Mouse (Mus musculus): ENCODE data around the gene Hipk2. TPM values are rescaled to one million over a fixed set of nuclear protein-coding genes. Genes with fewer than 3 reads are reported as not detected.

The Hipk2 gene
- polyA plus RNA-seq, 1 experiment from 2014 or later, result 10.7 TPM

DNA sequence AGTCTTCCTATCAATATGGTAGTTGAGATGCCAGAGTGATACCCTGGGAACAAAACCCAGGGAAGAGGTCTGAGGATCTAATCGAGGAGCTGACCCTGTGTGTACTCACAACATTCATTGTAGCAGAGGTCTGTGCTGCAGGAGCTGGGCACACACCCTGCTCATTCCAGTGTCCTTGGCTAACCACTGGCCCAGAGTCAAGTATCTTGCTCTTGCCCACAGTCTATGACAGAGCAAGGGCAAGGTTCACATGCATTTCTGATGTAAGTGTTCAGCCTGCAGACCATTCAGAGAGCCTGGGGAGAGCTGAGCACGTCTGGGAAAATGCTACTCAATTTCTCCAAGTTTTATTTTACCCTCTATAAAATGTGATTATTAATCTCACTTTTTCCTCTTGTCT lies 122.2 kb downstream of the Hipk2 start:
- DNase-seq (ENCODE audit: low spot score), result no peak
- 70% methylated on average over 2 of the region's 2 CpGs for WGBS
- H3K27ac ChIP-seq (replicated peaks; ENCODE audit: low read depth, low read length), result no peak overlapping the region

DNA sequence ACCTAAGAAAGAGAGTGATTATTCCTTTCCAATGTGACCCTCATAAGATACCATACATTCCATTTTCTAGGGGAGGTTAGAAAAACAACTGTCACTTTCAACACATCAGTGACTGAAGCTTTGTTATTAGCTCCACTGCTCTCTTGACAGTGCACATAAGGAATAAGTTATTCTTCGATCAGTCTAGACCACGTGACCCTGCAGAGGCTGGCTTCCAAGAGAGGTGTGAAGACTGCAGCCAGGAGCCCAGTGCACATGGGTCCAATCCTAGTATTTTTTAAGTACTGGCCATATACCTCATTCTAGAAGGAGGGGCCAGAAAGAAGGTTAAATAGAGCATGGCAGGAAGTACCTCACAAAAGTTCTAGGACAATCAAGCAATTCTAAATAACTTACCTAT lies 122.9 kb downstream of the Hipk2 start:
- H3K9me3 ChIP-seq (ENCODE audit: control insufficient read depth, low read length), result no peaks in the 10 kb centered on the region
- 0 out of 2 replicates have a peak, but pooled peaks cover 2% of the 10 kb centered on the region for H3K4me1 ChIP-seq (ENCODE audit: control insufficient read depth, insufficient read depth, low read length)
- no peak overlapping the region for H3K4me2 ChIP-seq (ENCODE audit: low read depth, low read length)
- H3K27me3 ChIP-seq (replicated peaks; ENCODE audit: control insufficient read depth, insufficient read depth, low read length), result no peaks in the 10 kb centered on the region
- no peak overlapping the region for H3K9ac ChIP-seq (ENCODE audit: low read depth, low read length)
- no peaks in the 10 kb centered on the region for H3K36me3 ChIP-seq (ENCODE audit: control insufficient read depth, insufficient read depth, low read length)
- no peak for DNase-seq (ENCODE audit: low spot score)
- H3K27ac ChIP-seq (replicated peaks; ENCODE audit: low read depth, low read length), result no peak overlapping the region
- WGBS, result 38% methylated on average over 2 of the region's 2 CpGs
- no peak overlapping the region for H3K4me3 ChIP-seq (ENCODE audit: low read depth, low read length)
- ATAC-seq (ENCODE audit: low read depth), result no peak

More for the DNA sequence above, 122.2 kb downstream of the Hipk2 start:
- H3K9me3 ChIP-seq (ENCODE audit: control insufficient read depth, low read length), result no peaks in the 10 kb centered on the region
- H3K4me3 ChIP-seq (ENCODE audit: low read depth, low read length), result no peak overlapping the region
- no peak for ATAC-seq (ENCODE audit: low read depth)
- no peak overlapping the region for H3K4me2 ChIP-seq (ENCODE audit: low read depth, low read length)
- H3K36me3 ChIP-seq (ENCODE audit: control insufficient read depth, insufficient read depth, low read length), result no peaks in the 10 kb centered on the region
- H3K4me1 ChIP-seq (ENCODE audit: control insufficient read depth, insufficient read depth, low read length), result 0 out of 2 replicates have a peak, but pooled peaks cover under 1% of the 10 kb centered on the region
- H3K27me3 ChIP-seq (replicated peaks; ENCODE audit: control insufficient read depth, insufficient read depth, low read length), result no peaks in the 10 kb centered on the region
- H3K9ac ChIP-seq (ENCODE audit: low read depth, low read length), result no peak overlapping the region

DNA sequence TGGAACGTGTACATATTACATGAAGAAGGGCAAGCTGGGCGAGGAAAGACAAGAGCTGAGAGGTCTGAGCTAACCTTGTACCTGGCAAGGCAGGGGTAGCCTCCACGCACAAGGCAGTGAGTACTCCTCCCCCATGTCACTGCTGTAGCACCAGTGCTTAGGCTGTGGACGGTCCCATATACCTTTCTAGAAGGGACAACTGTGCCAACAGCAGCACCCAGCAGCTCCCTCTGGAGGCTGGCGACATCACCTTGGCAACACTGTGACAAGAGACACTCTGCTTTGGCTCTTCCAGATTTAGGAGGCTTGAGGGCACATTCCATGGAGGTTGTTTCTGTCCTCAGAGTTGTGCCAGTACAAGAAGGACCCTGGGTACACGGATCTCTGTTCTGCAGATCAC lies 123.5 kb downstream of the Hipk2 start:
- Histone ChIP-seq H3K4me1 (ENCODE audit: control insufficient read depth, insufficient read depth, low read length) (0 out of 2 replicates have a peak, but pooled peaks cover 2% of the 10 kb centered on the region), H3K27ac (replicated peaks; ENCODE audit: low read depth, low read length) (no peak overlapping the region), H3K4me2 (ENCODE audit: low read depth, low read length) (no peak overlapping the region), H3K27me3 (replicated peaks; ENCODE audit: control insufficient read depth, insufficient read depth, low read length) (no peaks in the 10 kb centered on the region), H3K9me3 (ENCODE audit: control insufficient read depth, low read length) (no peaks in the 10 kb centered on the region), H3K36me3 (ENCODE audit: control insufficient read depth, insufficient read depth, low read length) (no peaks in the 10 kb centered on the region), H3K4me3 (ENCODE audit: low read depth, low read length) (no peak overlapping the region), H3K9ac (ENCODE audit: low read depth, low read length) (no peak overlapping the region)
- 79% methylated on average over 6 of the region's 6 CpGs for WGBS
- ATAC-seq (ENCODE audit: low read depth), result no peak
- DNase-seq (ENCODE audit: low spot score), result no peak

DNA sequence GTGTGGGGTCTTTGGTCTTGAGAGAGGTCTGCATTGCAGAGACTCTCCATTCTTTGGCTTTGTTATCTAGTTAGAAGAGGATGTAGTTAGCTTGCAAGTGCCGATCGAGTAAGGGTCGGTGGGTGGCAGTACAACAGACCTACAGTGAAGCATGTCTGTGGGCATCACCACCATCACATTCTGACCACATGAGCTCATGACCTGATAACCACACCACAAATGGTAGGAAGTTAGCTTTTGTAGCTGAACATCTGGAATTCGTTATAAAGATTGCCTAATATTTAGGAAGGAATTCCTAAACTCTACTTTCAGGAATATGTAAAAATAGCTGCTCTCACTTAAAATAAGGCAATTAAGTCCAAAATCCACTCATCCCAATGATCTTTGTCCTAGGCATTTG lies 127.9 kb downstream of the Hipk2 start:
- no peak overlapping the region for H3K9ac ChIP-seq (ENCODE audit: low read depth, low read length)
- peaks cover 26% of the 10 kb centered on the region for H3K36me3 ChIP-seq (ENCODE audit: control insufficient read depth, insufficient read depth, low read length)
- no peak overlapping the region for H3K4me3 ChIP-seq (ENCODE audit: low read depth, low read length)
- no peak overlapping the region for H3K27ac ChIP-seq (replicated peaks; ENCODE audit: low read depth, low read length)
- DNase-seq (ENCODE audit: low spot score) (peak; percentile 26), ATAC-seq (ENCODE audit: low read depth) (no peak)
- 55% methylated on average over 4 of the region's 4 CpGs for WGBS
- no peaks in the 10 kb centered on the region for H3K27me3 ChIP-seq (replicated peaks; ENCODE audit: control insufficient read depth, insufficient read depth, low read length)
- H3K9me3 ChIP-seq (ENCODE audit: control insufficient read depth, low read length), result no peaks in the 10 kb centered on the region
- no peak overlapping the region for H3K4me2 ChIP-seq (ENCODE audit: low read depth, low read length)
- H3K4me1 ChIP-seq (ENCODE audit: control insufficient read depth, insufficient read depth, low read length), result 0 out of 2 replicates have a peak, but pooled peaks cover 2% of the 10 kb centered on the region

DNA sequence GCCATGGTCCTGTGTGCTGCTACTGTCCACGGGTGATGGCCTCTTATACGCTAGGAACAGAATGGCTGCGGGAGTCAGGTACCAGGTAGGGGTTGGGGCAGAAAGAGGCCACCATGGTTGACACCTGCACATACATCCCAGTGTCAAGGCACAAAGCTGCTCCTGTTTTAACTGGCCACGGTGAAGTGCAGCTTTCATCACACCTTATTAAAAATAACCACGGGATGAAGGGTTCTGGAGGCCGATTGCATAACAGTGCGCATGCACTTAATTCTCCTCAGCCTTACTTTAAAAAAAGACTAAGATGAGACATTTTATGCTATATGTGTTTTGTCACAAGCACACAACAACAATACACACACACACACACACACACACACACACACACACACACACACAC lies 132.6 kb downstream of the Hipk2 start:
- Histone ChIP-seq H3K4me3 (ENCODE audit: low read depth, low read length) (no peak overlapping the region), H3K27ac (replicated peaks; ENCODE audit: low read depth, low read length) (no peak overlapping the region), H3K9me3 (ENCODE audit: control insufficient read depth, low read length) (no peaks in the 10 kb centered on the region), H3K27me3 (replicated peaks; ENCODE audit: control insufficient read depth, insufficient read depth, low read length) (no peaks in the 10 kb centered on the region), H3K9ac (ENCODE audit: low read depth, low read length) (no peak overlapping the region), H3K4me1 (ENCODE audit: control insufficient read depth, insufficient read depth, low read length) (no peaks in the 10 kb centered on the region), H3K4me2 (ENCODE audit: low read depth, low read length) (no peak overlapping the region), H3K36me3 (ENCODE audit: control insufficient read depth, insufficient read depth, low read length) (peaks cover 57% of the 10 kb centered on the region)
- ATAC-seq (ENCODE audit: low read depth) (no peak), DNase-seq (ENCODE audit: low spot score) (no peak)
- 90% methylated on average over 7 of the region's 7 CpGs for WGBS

DNA sequence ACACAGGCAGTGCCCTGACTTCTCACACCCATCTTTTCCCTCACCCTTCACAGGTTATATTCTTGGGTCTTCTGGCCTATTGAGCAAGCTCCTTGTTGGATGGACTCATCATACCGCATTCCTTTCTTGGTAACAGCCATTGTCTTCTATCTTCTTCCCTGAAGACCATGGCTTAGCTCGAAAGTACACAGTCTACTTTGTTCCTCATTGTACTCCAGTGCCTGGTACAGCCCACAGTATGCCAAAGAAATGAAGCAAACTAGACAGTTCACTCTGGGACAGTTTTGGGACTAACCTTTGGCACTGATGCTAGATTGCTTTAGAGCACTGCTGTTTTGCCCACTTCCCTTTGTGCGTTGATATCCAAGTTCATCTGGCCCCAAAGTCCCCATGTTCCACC lies 133.5 kb downstream of the Hipk2 start:
- DNase-seq (ENCODE audit: low spot score), result no peak
- Histone ChIP-seq H3K4me2 (ENCODE audit: low read depth, low read length) (no peak overlapping the region), H3K27ac (replicated peaks; ENCODE audit: low read depth, low read length) (no peak overlapping the region), H3K27me3 (replicated peaks; ENCODE audit: control insufficient read depth, insufficient read depth, low read length) (no peaks in the 10 kb centered on the region), H3K36me3 (ENCODE audit: control insufficient read depth, insufficient read depth, low read length) (peaks cover 57% of the 10 kb centered on the region), H3K9me3 (ENCODE audit: control insufficient read depth, low read length) (no peaks in the 10 kb centered on the region), H3K4me3 (ENCODE audit: low read depth, low read length) (no peak overlapping the region), H3K4me1 (ENCODE audit: control insufficient read depth, insufficient read depth, low read length) (no peaks in the 10 kb centered on the region), H3K9ac (ENCODE audit: low read depth, low read length) (no peak overlapping the region)
- 97% methylated on average over 3 of the region's 3 CpGs for WGBS
- ATAC-seq (ENCODE audit: low read depth), result no peak

DNA sequence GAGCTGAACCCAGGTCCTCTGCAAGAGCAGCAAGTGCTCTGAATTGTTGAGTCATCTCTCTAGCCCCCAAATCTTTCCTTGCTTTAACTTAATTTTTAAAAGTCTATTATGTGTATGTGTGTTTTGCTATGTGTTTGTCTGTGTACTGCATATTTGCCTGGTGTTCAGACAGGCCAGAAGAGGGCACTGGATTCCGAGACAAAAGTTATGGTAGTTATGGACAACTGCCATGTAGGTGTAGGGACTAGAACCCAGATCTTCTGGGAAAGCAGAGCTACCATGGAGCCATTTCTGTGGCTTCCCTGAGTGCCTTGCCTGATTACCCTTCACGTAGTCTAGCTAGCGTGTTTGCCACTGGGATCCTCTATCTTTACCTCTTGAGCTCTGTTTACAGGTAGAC lies 134.9 kb downstream of the Hipk2 start:
- Histone ChIP-seq H3K36me3 (ENCODE audit: control insufficient read depth, insufficient read depth, low read length) (peaks cover 62% of the 10 kb centered on the region), H3K4me1 (ENCODE audit: control insufficient read depth, insufficient read depth, low read length) (no peaks in the 10 kb centered on the region), H3K9ac (ENCODE audit: low read depth, low read length) (no peak overlapping the region), H3K9me3 (ENCODE audit: control insufficient read depth, low read length) (no peaks in the 10 kb centered on the region), H3K27me3 (replicated peaks; ENCODE audit: control insufficient read depth, insufficient read depth, low read length) (no peaks in the 10 kb centered on the region), H3K4me2 (ENCODE audit: low read depth, low read length) (no peak overlapping the region), H3K27ac (replicated peaks; ENCODE audit: low read depth, low read length) (no peak overlapping the region), H3K4me3 (ENCODE audit: low read depth, low read length) (no peak overlapping the region)
- DNase-seq (ENCODE audit: low spot score) (no peak), ATAC-seq (ENCODE audit: low read depth) (no peak)
- 94% methylated on average over 3 of the region's 3 CpGs for WGBS

DNA sequence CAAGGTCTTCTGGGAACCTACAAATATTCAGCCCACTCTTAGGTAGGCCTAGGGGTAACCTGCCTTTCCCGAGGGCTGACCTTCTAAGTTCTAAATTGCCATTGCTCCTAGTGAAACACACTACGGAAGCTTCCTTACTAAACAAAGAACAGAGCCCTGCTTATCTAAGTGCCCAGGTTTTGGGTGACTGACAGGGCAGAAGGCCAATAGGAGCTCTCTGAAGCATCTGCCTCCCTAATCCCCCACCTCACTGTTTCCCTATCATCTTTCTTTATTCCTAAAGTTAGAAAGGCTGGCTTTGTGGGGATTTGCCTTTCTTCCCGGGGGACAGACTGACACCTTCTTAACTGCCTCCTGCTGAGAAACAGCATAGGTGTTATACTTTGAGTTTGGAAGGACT lies 136.7 kb downstream of the Hipk2 start:
- DNase-seq (ENCODE audit: low spot score), result no peak
- Histone ChIP-seq H3K9me3 (ENCODE audit: control insufficient read depth, low read length) (no peaks in the 10 kb centered on the region), H3K27ac (replicated peaks; ENCODE audit: low read depth, low read length) (no peak overlapping the region), H3K4me3 (ENCODE audit: low read depth, low read length) (no peak overlapping the region), H3K4me1 (ENCODE audit: control insufficient read depth, insufficient read depth, low read length) (no peaks in the 10 kb centered on the region), H3K4me2 (ENCODE audit: low read depth, low read length) (no peak overlapping the region), H3K9ac (ENCODE audit: low read depth, low read length) (no peak overlapping the region), H3K27me3 (replicated peaks; ENCODE audit: control insufficient read depth, insufficient read depth, low read length) (no peaks in the 10 kb centered on the region), H3K36me3 (ENCODE audit: control insufficient read depth, insufficient read depth, low read length) (peaks cover 62% of the 10 kb centered on the region)
- ATAC-seq (ENCODE audit: low read depth), result no peak
- WGBS, result 49% methylated on average over 3 of the region's 3 CpGs

DNA sequence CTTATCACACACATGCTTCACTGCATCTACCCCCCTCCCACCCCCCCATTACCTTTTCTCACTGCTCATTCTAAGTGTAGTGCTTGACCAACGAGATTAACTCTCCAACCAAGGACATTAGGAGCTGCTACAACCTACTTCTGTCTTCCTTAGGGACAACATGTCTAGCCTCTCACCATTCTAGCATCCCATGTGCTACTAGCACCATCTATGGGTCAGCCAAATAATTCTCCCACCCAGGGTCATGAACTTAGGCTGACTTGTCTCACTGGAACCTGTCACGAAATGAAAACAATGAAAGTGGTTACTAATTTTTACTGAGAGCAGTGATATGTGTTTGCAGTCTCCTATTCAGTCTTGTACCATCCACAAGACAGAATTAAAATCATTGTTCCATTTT lies 138.2 kb downstream of the Hipk2 start:
- Histone ChIP-seq H3K9ac (ENCODE audit: low read depth, low read length) (no peak overlapping the region), H3K4me3 (ENCODE audit: low read depth, low read length) (no peak overlapping the region), H3K4me1 (ENCODE audit: control insufficient read depth, insufficient read depth, low read length) (no peaks in the 10 kb centered on the region), H3K36me3 (ENCODE audit: control insufficient read depth, insufficient read depth, low read length) (peaks cover 60% of the 10 kb centered on the region), H3K4me2 (ENCODE audit: low read depth, low read length) (no peak overlapping the region), H3K27me3 (replicated peaks; ENCODE audit: control insufficient read depth, insufficient read depth, low read length) (no peaks in the 10 kb centered on the region), H3K27ac (replicated peaks; ENCODE audit: low read depth, low read length) (no peak overlapping the region), H3K9me3 (ENCODE audit: control insufficient read depth, low read length) (no peaks in the 10 kb centered on the region)
- WGBS, result 70% methylated on average over 2 of the region's 2 CpGs
- ATAC-seq (ENCODE audit: low read depth) (no peak), DNase-seq (ENCODE audit: low spot score) (no peak)

Data from embryonic facial prominence, embryonic 14.5 days (tissue).